Mouse (Mus musculus) embryonic facial prominence, embryonic 10.5 days (tissue): ENCODE results near the gene Olfr444. TPM values are rescaled to one million over a fixed set of nuclear protein-coding genes. Genes with fewer than 3 reads are reported as not detected.

Experiments used
- DNase-seq: peaks from one replicate; pipeline ENCODE4 v3.0.0-alpha.2; 2017; ENCODE audit warnings: low spot score
- H3K27ac ChIP-seq: fragments of 300-500 bp; sonication (generic); replicated peaks from 2 replicates; pipeline ENCODE4 v1.5.1; 2016; ENCODE audit warnings: mild to moderate bottlenecking
- H3K27me3 ChIP-seq: fragments of 300-500 bp; sonication (generic); replicated peaks from 2 replicates; pipeline ENCODE4 v1.6.1; 2016; ENCODE audit warnings: low read depth, mild to moderate bottlenecking; ENCODE audit not compliant: poor library complexity, severe bottlenecking
- H3K36me3 ChIP-seq: fragments of 300-500 bp; sonication (generic); replicated peaks from 2 replicates; pipeline ENCODE4 v1.6.1; 2016; ENCODE audit warnings: mild to moderate bottlenecking, moderate library complexity
- H3K4me1 ChIP-seq: fragments of 300-500 bp; sonication (generic); 2 replicates; pipeline ENCODE4 v1.6.1; 2016
- H3K4me3 ChIP-seq: fragments of 300-500 bp; sonication (generic); 2 replicates; pipeline ENCODE4 v1.5.1; 2016; ENCODE audit warnings: mild to moderate bottlenecking, moderate library complexity
- H3K9me3 ChIP-seq: fragments of 300-500 bp; sonication (generic); 2 replicates; pipeline ENCODE4 v1.6.1; 2016; ENCODE audit warnings: mild to moderate bottlenecking
- WGBS: fragments of 180-500 bp; shearing (Covaris S2); methylation state at CpG from one replicate; pipeline ENCODE4 v1.1.7; 2016; 5-methylcytosine and 5-hydroxymethylcytosine counted together
- polyA plus RNA-seq: library from polyadenylated mRNA; unstranded; fragments of >200 nt; fragmentation: Nextera tagmentation; extraction: Ambion mirVana; gene quantifications from 2 replicates; pipeline ENCODE4 v1.2.1, GENCODE M21; 2016

The Olfr444 gene
- not detected in 2 replicates for polyA plus RNA-seq

DNA sequence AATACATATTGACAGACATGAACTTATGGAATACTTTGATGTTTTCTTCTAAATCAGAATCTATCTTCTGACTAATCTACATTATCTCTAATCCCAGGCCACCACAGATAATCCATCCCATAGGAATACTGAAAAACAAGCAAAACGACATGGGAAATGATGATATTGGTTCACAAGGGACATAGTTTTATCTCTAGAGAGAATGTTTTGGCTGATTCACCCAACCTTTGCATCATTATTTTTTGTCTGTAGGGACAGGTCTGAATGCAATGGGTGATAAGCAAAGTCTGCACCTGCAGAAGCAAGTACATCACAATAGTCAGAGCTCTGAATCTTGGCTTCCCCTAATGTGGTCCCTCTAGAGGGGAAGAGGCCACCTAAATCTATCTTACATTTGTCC is at the start of gene Olfr444:
Olfr444 (plus strand) TSS at position 301 of the 400 bp plus-strand sequence.
- H3K36me3 ChIP-seq, result no peaks in the 10 kb centered on the region
- 0 out of 2 replicates have a peak, but pooled peaks cover 3% of the 10 kb centered on the region for H3K9me3 ChIP-seq
- H3K4me1 ChIP-seq, result no peaks in the 10 kb centered on the region
- 83% methylated on average over 1 of the region's 1 CpGs for WGBS
- no peak within 1 kb of the TSS for H3K27ac ChIP-seq
- no peaks in the 10 kb centered on the region for H3K27me3 ChIP-seq
- no peak for DNase-seq
- no peak within 1 kb of the TSS for H3K4me3 ChIP-seq

DNA sequence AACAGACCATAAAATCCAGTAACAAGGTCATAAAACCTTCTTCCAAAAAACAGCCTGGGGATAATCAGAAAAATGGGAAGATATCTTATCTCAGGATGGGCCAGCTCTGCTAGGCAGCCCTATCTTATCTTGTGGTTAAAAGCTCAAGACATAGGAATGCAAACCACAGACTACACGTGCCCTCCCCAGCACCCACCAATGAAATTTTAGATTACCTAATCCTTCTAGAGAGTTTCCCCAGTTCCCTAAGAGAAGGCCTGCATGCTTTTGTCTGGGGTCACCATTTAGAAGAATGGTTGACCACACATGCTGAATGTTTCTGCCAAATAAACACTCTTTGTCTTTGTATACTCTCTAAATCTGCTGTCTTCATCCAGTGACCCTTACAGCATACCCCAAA is 48.5 kb upstream of the Olfr444 start:
- Histone ChIP-seq H3K27me3 (no peaks in the 10 kb centered on the region), H3K9me3 (no peaks in the 10 kb centered on the region), H3K27ac (no peak overlapping the region), H3K4me3 (no peak overlapping the region), H3K36me3 (no peaks in the 10 kb centered on the region), H3K4me1 (no peaks in the 10 kb centered on the region)
- DNase-seq, result no peak
- WGBS, result 42% methylated on average over 1 of the region's 1 CpGs

DNA sequence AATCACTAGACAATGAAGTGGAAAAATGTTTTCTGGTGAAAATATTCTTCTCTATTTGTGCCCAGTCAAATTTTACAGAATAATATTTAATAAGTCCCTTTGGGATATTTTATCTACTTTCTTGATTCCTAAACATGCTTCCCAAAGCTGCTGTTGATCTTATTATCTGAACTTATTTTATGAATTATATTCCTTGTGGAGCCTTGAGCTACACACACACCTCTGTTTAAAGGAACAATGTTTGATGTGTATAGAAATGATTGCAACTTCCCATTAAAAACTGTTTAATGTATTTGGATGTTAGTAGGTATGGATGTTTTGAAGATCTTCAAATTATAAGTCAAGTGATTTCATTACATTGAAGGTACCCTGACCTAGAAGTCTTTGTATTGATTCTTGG is 40.3 kb upstream of the Olfr444 start, which contains the start of gene Olfr447:
Olfr447 (plus strand) TSS at position 301 of the 400 bp plus-strand sequence.
- Histone ChIP-seq H3K27me3 (no peaks in the 10 kb centered on the region), H3K36me3 (no peaks in the 10 kb centered on the region), H3K4me3 (no peak within 1 kb of the TSS), H3K4me1 (no peaks in the 10 kb centered on the region), H3K9me3 (no peaks in the 10 kb centered on the region), H3K27ac (no peak within 1 kb of the TSS)
- no peak for DNase-seq

DNA sequence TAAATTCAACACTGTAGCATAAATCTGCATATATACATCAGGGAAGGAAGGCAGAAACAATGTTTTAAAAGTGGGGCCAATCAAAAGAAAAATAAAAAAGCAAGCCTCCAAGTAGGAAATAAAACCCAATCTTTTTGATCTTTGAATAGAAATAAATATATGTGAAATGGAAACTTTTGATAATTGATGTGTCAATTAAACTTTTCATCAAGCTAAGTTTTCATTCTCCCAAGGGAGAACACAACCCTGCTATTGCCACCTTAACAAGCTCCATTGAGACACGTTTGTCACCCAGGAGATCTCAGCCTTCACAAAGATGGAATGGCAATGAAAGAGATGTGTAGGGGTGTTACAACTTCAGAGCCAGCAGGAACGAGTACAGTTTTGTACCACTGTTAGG is 27.8 kb upstream of the Olfr444 start, which contains the start of gene Olfr446:
Olfr446 (plus strand) TSS at position 301 of the 400 bp plus-strand sequence.
- H3K27me3 ChIP-seq, result no peaks in the 10 kb centered on the region
- H3K4me3 ChIP-seq, result no peak within 1 kb of the TSS
- H3K4me1 ChIP-seq, result no peaks in the 10 kb centered on the region
- no peaks in the 10 kb centered on the region for H3K36me3 ChIP-seq
- no peaks in the 10 kb centered on the region for H3K9me3 ChIP-seq
- DNase-seq, result no peak
- 73% methylated on average over 2 of the region's 2 CpGs for WGBS
- H3K27ac ChIP-seq, result no peak within 1 kb of the TSS

DNA sequence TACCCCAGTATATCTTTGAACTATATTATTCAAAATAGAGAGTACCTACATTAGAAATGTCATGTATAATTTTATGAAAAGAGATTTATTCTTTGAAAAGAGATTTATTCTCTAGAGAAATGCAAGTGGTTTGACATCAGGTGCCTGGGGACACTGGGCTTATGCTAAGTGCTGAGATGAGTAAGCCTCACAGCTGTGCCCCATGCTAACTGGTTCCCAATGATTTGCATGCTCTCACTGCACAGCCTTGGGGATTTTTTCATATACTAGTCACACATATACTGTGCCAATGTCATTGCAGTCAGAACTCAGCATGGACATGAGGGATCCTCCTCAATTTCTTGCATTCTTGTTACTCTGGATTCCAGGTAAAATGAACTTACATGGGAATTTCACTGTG is 31.5 kb downstream of the Olfr444 start:
- Histone ChIP-seq H3K27ac (no peak overlapping the region), H3K36me3 (no peaks in the 10 kb centered on the region), H3K9me3 (no peaks in the 10 kb centered on the region), H3K27me3 (no peaks in the 10 kb centered on the region), H3K4me1 (no peaks in the 10 kb centered on the region), H3K4me3 (no peak overlapping the region)
- no peak for DNase-seq

Other genes with a start within 250 kb of the Olfr444 start
- gene Tcaf1, start 239.0 kb upstream of the Olfr444 start, polyA plus RNA-seq, result 93.0 and 94.1 TPM in 2 replicates
- not detected in 2 replicates for gene Olfr453, start 209.7 kb upstream of the Olfr444 start, polyA plus RNA-seq
- not detected in 2 replicates for gene Olfr38, start 192.7 kb upstream of the Olfr444 start, polyA plus RNA-seq
- gene Olfr452, start 164.0 kb upstream of the Olfr444 start, polyA plus RNA-seq, result not detected in 2 replicates
- gene Olfr450, start 137.1 kb upstream of the Olfr444 start, polyA plus RNA-seq, result not detected in 2 replicates
- gene Olfr449, start 114.7 kb upstream of the Olfr444 start, polyA plus RNA-seq, result not detected in 2 replicates
- not detected in 2 replicates for gene Olfr448, start 58.6 kb upstream of the Olfr444 start, polyA plus RNA-seq
- gene Olfr447, start 40.2 kb upstream of the Olfr444 start, polyA plus RNA-seq, result not detected in 2 replicates
- gene Olfr446, start 27.7 kb upstream of the Olfr444 start, polyA plus RNA-seq, result not detected in 2 replicates
- not detected in 2 replicates for gene Olfr441, start 157.3 kb downstream of the Olfr444 start, polyA plus RNA-seq
- not detected in 2 replicates for gene Olfr237-ps1, start 197.5 kb downstream of the Olfr444 start, polyA plus RNA-seq
- gene Olfr437, start 214.2 kb downstream of the Olfr444 start, polyA plus RNA-seq, result not detected in 2 replicates
- not detected in 2 replicates for gene Olfr13, start 223.1 kb downstream of the Olfr444 start, polyA plus RNA-seq
- gene Olfr435, start 248.1 kb downstream of the Olfr444 start, polyA plus RNA-seq, result not detected in 2 replicates